Mouse (Mus musculus) fat pad, adult 2 months (tissue): ENCODE results near the gene Vmn1r114.
"Not testable (repeated sequence)": the region's sequence is repeated elsewhere in the genome, so short reads cannot be mapped to it uniquely, and the experiment has no call there.

Experiments
- DNase-seq: peaks from one replicate; pipeline ENCODE4 v3.0.0-alpha.2; 2011; ENCODE audit warnings: low read depth, low spot score; ENCODE audit errors: extremely low read depth

The Vmn1r114 gene

DNA sequence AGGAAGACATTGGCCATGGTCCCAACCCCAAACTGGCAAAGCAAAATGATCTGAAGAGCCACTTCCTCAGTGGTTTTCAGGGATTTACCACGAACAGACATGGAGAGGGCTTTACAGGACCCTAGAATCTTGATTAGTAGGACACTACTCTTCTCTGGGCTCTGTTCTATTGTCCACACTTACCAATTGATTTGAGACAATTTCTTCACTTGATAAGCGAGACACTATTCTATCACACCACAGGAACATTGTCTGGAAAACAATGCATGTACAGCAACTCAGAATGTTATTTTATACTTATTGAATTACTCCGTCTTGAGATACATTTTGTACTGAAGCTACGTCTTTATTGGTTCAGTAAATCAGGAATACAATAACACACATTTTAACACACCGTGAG, at the start of gene Vmn1r114:
Vmn1r114 (minus strand) TSS at position 101 of the 400 bp plus-strand sequence.
- not testable (repeated sequence) for DNase-seq

DNA sequence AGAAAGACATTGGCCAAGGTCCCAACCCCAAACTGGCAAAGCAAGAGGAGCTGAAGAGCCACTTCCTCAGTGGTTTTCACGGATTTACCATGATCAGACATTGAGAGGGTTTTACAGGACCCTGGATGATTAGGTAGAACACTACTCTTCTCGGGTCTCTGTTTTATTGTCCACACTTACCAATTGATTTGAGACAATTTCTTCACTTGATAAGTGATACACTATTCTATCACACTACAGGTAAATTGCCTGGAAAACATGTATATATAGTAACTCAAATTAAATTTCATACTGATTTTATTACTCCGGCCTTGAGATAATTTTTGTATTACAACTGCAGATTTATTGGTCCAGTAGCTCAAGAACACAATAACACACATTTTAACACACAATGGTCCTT, 32.9 kb upstream of the Vmn1r114 start, which contains the start of gene Vmn1r115:
Vmn1r115 (minus strand) TSS at position 101 of the 400 bp plus-strand sequence.
- DNase-seq, result not testable (repeated sequence)

GRCm38 (mm10) chr7:20786985-20787384, 25.0 kb downstream of the Vmn1r114 start, which contains the start of gene Vmn1r113:
Gene Vmn1r113 (plus strand): TSS chr7:20787285.
- DNase-seq, result not testable (repeated sequence)

- DNase-seq, result not testable (repeated sequence)
Observed at GRCm38 (mm10) chr7:20770885-20771284, 41.1 kb downstream of the Vmn1r114 start, which contains the start of gene Vmn1r112. Gene Vmn1r112 (plus strand): TSS chr7:20771185.
